Mouse (Mus musculus): ENCODE results near the gene Mgat2.

DNA sequence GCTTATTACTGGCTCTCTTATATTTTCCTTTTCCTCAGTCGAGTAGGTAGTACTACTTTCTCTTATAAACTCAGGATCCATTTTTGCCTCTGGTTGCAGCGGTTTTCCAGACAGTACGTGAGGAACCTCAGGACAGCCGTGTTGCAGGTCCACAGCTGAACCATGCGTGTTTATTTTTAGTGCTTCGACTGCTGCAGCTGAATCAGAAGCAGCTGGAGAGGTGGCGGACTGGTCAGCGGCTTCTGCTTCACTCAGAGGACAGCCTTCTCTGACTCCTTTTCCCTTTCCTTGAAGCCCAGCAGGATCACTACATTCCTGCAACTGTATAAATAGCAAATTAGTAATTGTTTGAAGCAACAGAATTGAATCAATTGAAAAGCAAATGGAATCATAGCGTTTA lies 6.1 kb downstream of the Mgat2 start:
- TF ChIP-seq EP300 (optimal IDR thresholded peaks at IDR 0.05) (no peak), CTCF (IDR thresholded peaks at IDR 0.05; ENCODE audit: low read depth) (no peak)
